Mouse (Mus musculus) lung, adult 18-20 months (tissue): ENCODE data around the gene Gne.
"Not testable (repeated sequence)": the region's sequence is repeated elsewhere in the genome, so short reads cannot be mapped to it uniquely, and the experiment has no call there.

Experiments used
- DNase-seq, 2 experiments: peaks; one replicate each; pipeline ENCODE4 v3.0.0; 2022; ENCODE audit warnings: mixed read lengths in 2 of 2

Gne gene

GRCm38 (mm10) chr4:44072146-44072872 is 11.7 kb downstream of the Gne start:
- DNase-seq = peak; percentile 93 to 96

- peak in 1 of 2 experiments; percentile 37 for DNase-seq
These were observed 12.2 kb downstream of the Gne start for GRCm38 (mm10) chr4:44071741-44072145.

- DNase-seq = no peak
These were observed 13.3 kb downstream of the Gne start for GRCm38 (mm10) chr4:44070641-44071040.

GRCm38 (mm10) chr4:44069411-44069810 is 14.6 kb downstream of the Gne start:
- DNase-seq = no peak

GRCm38 (mm10) chr4:44068736-44069135 is 15.2 kb downstream of the Gne start:
- peak in 1 of 2 experiments; percentile 74 for DNase-seq

- DNase-seq = peak; percentile 36 to 66
These were observed 17.1 kb downstream of the Gne start for GRCm38 (mm10) chr4:44066891-44067290.

- DNase-seq = peak; percentile 89
These were observed 18.5 kb downstream of the Gne start for GRCm38 (mm10) chr4:44065355-44066025.

- no peak for DNase-seq
These were observed 21.2 kb downstream of the Gne start for GRCm38 (mm10) chr4:44062816-44063215.

GRCm38 (mm10) chr4:44062062-44062461 is 21.9 kb downstream of the Gne start:
- DNase-seq = no peak

- DNase-seq = no peak
These were observed 24.3 kb downstream of the Gne start for GRCm38 (mm10) chr4:44059674-44060073.

GRCm38 (mm10) chr4:44049812-44050211 is 34.2 kb downstream of the Gne start:
- no peak for DNase-seq

- no peak for DNase-seq
These were observed 37.9 kb downstream of the Gne start for GRCm38 (mm10) chr4:44046066-44046465.

- no peak for DNase-seq
These were observed 39.2 kb downstream of the Gne start for GRCm38 (mm10) chr4:44044685-44045356.

GRCm38 (mm10) chr4:44043182-44043581 is 40.8 kb downstream of the Gne start:
- DNase-seq = not testable (repeated sequence)

GRCm38 (mm10) chr4:44042429-44042828 is 41.5 kb downstream of the Gne start:
- no peak for DNase-seq

- no peak for DNase-seq
These were observed 43.2 kb downstream of the Gne start for GRCm38 (mm10) chr4:44040802-44041201.

- no peak for DNase-seq
These were observed 47.5 kb downstream of the Gne start for GRCm38 (mm10) chr4:44036455-44036854.

- DNase-seq = no peak
These were observed 52.5 kb downstream of the Gne start for GRCm38 (mm10) chr4:44031521-44031920.

GRCm38 (mm10) chr4:44029661-44030066 is 54.3 kb downstream of the Gne start:
- DNase-seq = no peak

- DNase-seq = peak in 1 of 2 experiments; percentile 10
These were observed 55.5 kb downstream of the Gne start for GRCm38 (mm10) chr4:44028303-44029135.

- DNase-seq = no peak
These were observed 58.4 kb downstream of the Gne start for GRCm38 (mm10) chr4:44025570-44025969.

- no peak for DNase-seq
These were observed 59.7 kb downstream of the Gne start for GRCm38 (mm10) chr4:44024241-44024640.

- DNase-seq = no peak
These were observed 60.3 kb downstream of the Gne start for GRCm38 (mm10) chr4:44023681-44024080.
